Mouse (Mus musculus): ENCODE measurements around the gene Efcc1. TPM values are rescaled to one million over a fixed set of nuclear protein-coding genes. Genes with fewer than 3 reads are reported as not detected.

Efcc1 gene
- polyA plus RNA-seq, 1 experiment from 2014 or later, result 1.3 TPM

- ATAC-seq (ENCODE audit: insufficient read depth, low FRiP score), result no peak
- H3K4me3 ChIP-seq (replicated peaks; ENCODE audit: low read length), result no peak overlapping the region
Observed at GRCm38 (mm10) chr6:87740496-87740895, 9.8 kb downstream of the Efcc1 start.

GRCm38 (mm10) chr6:87741978-87742377 is 11.3 kb downstream of the Efcc1 start:
- H3K4me3 ChIP-seq (replicated peaks; ENCODE audit: low read length), result no peak overlapping the region
- H3K9ac ChIP-seq (ENCODE audit: low read length), result no peak overlapping the region
- H3K27ac ChIP-seq (ENCODE audit: low read length), result no peak overlapping the region
- 84% methylated on average over 8 of the region's 8 CpGs for WGBS
- peaks cover 10% of the 10 kb centered on the region; the same call in 1 of the 2 replicates for H3K4me1 ChIP-seq (ENCODE audit: control insufficient read depth, insufficient read depth, low read length)
- no peaks in the 10 kb centered on the region for H3K9me3 ChIP-seq (replicated peaks; ENCODE audit: control insufficient read depth, low read length)
- no peak for ATAC-seq (ENCODE audit: insufficient read depth, low FRiP score)
- H3K27me3 ChIP-seq (ENCODE audit: control insufficient read depth, insufficient read depth, low read length), result no peaks in the 10 kb centered on the region
- no peaks in the 10 kb centered on the region for H3K36me3 ChIP-seq (ENCODE audit: control insufficient read depth, insufficient read depth, low read length)
- H3K4me2 ChIP-seq (ENCODE audit: low read depth, low read length), result no peak overlapping the region

More at GRCm38 (mm10) chr6:87740496-87740895, 9.8 kb downstream of the Efcc1 start:
- Histone ChIP-seq H3K4me2 (ENCODE audit: low read depth, low read length) (no peak overlapping the region), H3K27me3 (ENCODE audit: control insufficient read depth, insufficient read depth, low read length) (no peaks in the 10 kb centered on the region), H3K9ac (ENCODE audit: low read length) (no peak overlapping the region), H3K9me3 (replicated peaks; ENCODE audit: control insufficient read depth, low read length) (no peaks in the 10 kb centered on the region), H3K27ac (ENCODE audit: low read length) (no peak overlapping the region), H3K4me1 (ENCODE audit: control insufficient read depth, insufficient read depth, low read length) (0 out of 2 replicates have a peak, but pooled peaks cover 4% of the 10 kb centered on the region), H3K36me3 (ENCODE audit: control insufficient read depth, insufficient read depth, low read length) (no peaks in the 10 kb centered on the region)

GRCm38 (mm10) chr6:87742804-87743203 is 12.1 kb downstream of the Efcc1 start:
- no peak overlapping the region for H3K27ac ChIP-seq (ENCODE audit: low read length)
- H3K27me3 ChIP-seq (ENCODE audit: control insufficient read depth, insufficient read depth, low read length), result no peaks in the 10 kb centered on the region
- H3K4me2 ChIP-seq (ENCODE audit: low read depth, low read length), result no peak overlapping the region
- ATAC-seq (ENCODE audit: insufficient read depth, low FRiP score), result no peak
- peaks cover 14% of the 10 kb centered on the region; the same call in 1 of the 2 replicates for H3K4me1 ChIP-seq (ENCODE audit: control insufficient read depth, insufficient read depth, low read length)
- H3K9ac ChIP-seq (ENCODE audit: low read length), result no peak overlapping the region
- H3K4me3 ChIP-seq (replicated peaks; ENCODE audit: low read length), result no peak overlapping the region
- 77% methylated on average over 5 of the region's 5 CpGs for WGBS
- H3K9me3 ChIP-seq (replicated peaks; ENCODE audit: control insufficient read depth, low read length), result no peaks in the 10 kb centered on the region
- no peaks in the 10 kb centered on the region for H3K36me3 ChIP-seq (ENCODE audit: control insufficient read depth, insufficient read depth, low read length)

- WGBS, result 71% methylated on average over 5 of the region's 5 CpGs
- no peak overlapping the region for H3K27ac ChIP-seq (ENCODE audit: low read length)
- no peak for ATAC-seq (ENCODE audit: insufficient read depth, low FRiP score)
Observed at GRCm38 (mm10) chr6:87743281-87743680, 12.6 kb downstream of the Efcc1 start.

GRCm38 (mm10) chr6:87744632-87745031 is 14.0 kb downstream of the Efcc1 start:
- Histone ChIP-seq H3K9ac (ENCODE audit: low read length) (no peak overlapping the region), H3K27ac (ENCODE audit: low read length) (no peak overlapping the region), H3K4me2 (ENCODE audit: low read depth, low read length) (no peak overlapping the region), H3K9me3 (replicated peaks; ENCODE audit: control insufficient read depth, low read length) (no peaks in the 10 kb centered on the region), H3K4me1 (ENCODE audit: control insufficient read depth, insufficient read depth, low read length) (peaks cover 10% of the 10 kb centered on the region; the same call in 1 of the 2 replicates), H3K27me3 (ENCODE audit: control insufficient read depth, insufficient read depth, low read length) (no peaks in the 10 kb centered on the region), H3K4me3 (replicated peaks; ENCODE audit: low read length) (no peak overlapping the region), H3K36me3 (ENCODE audit: control insufficient read depth, insufficient read depth, low read length) (no peaks in the 10 kb centered on the region)
- 80% methylated on average over 3 of the region's 3 CpGs for WGBS
- no peak for ATAC-seq (ENCODE audit: insufficient read depth, low FRiP score)

More at GRCm38 (mm10) chr6:87743281-87743680, 12.6 kb downstream of the Efcc1 start:
- Histone ChIP-seq H3K4me2 (ENCODE audit: low read depth, low read length) (no peak overlapping the region), H3K4me1 (ENCODE audit: control insufficient read depth, insufficient read depth, low read length) (peaks cover 10% of the 10 kb centered on the region; the same call in 1 of the 2 replicates), H3K36me3 (ENCODE audit: control insufficient read depth, insufficient read depth, low read length) (no peaks in the 10 kb centered on the region), H3K27me3 (ENCODE audit: control insufficient read depth, insufficient read depth, low read length) (no peaks in the 10 kb centered on the region), H3K4me3 (replicated peaks; ENCODE audit: low read length) (no peak overlapping the region), H3K9ac (ENCODE audit: low read length) (no peak overlapping the region), H3K9me3 (replicated peaks; ENCODE audit: control insufficient read depth, low read length) (no peaks in the 10 kb centered on the region)

- Histone ChIP-seq H3K9ac (ENCODE audit: low read length) (no peak overlapping the region), H3K4me3 (replicated peaks; ENCODE audit: low read length) (no peak overlapping the region), H3K9me3 (replicated peaks; ENCODE audit: control insufficient read depth, low read length) (no peaks in the 10 kb centered on the region), H3K27ac (ENCODE audit: low read length) (no peak overlapping the region), H3K27me3 (ENCODE audit: control insufficient read depth, insufficient read depth, low read length) (no peaks in the 10 kb centered on the region), H3K4me2 (ENCODE audit: low read depth, low read length) (no peak overlapping the region), H3K36me3 (ENCODE audit: control insufficient read depth, insufficient read depth, low read length) (no peaks in the 10 kb centered on the region), H3K4me1 (ENCODE audit: control insufficient read depth, insufficient read depth, low read length) (peaks cover 10% of the 10 kb centered on the region; the same call in 1 of the 2 replicates)
- 28% methylated on average over 1 of the region's 1 CpGs for WGBS
- ATAC-seq (ENCODE audit: insufficient read depth, low FRiP score), result no peak
Observed at GRCm38 (mm10) chr6:87745301-87745700, 14.6 kb downstream of the Efcc1 start.

GRCm38 (mm10) chr6:87746059-87746458 is 15.4 kb downstream of the Efcc1 start:
- H3K4me3 ChIP-seq (replicated peaks; ENCODE audit: low read length), result no peak overlapping the region
- peaks cover 10% of the 10 kb centered on the region; the same call in 1 of the 2 replicates for H3K4me1 ChIP-seq (ENCODE audit: control insufficient read depth, insufficient read depth, low read length)
- H3K27ac ChIP-seq (ENCODE audit: low read length), result 0 out of 2 replicates have a peak overlapping the region, but pooled peaks have one; percentile 1
- no peak overlapping the region for H3K4me2 ChIP-seq (ENCODE audit: low read depth, low read length)
- no peaks in the 10 kb centered on the region for H3K27me3 ChIP-seq (ENCODE audit: control insufficient read depth, insufficient read depth, low read length)
- no peak overlapping the region for H3K9ac ChIP-seq (ENCODE audit: low read length)
- no peak for ATAC-seq (ENCODE audit: insufficient read depth, low FRiP score)
- no peaks in the 10 kb centered on the region for H3K36me3 ChIP-seq (ENCODE audit: control insufficient read depth, insufficient read depth, low read length)
- 46% methylated on average over 3 of the region's 3 CpGs for WGBS
- H3K9me3 ChIP-seq (replicated peaks; ENCODE audit: control insufficient read depth, low read length), result no peaks in the 10 kb centered on the region

GRCm38 (mm10) chr6:87746849-87747248 is 16.2 kb downstream of the Efcc1 start:
- no peaks in the 10 kb centered on the region for H3K9me3 ChIP-seq (replicated peaks; ENCODE audit: control insufficient read depth, low read length)
- 56% methylated on average over 2 of the region's 2 CpGs for WGBS
- H3K36me3 ChIP-seq (ENCODE audit: control insufficient read depth, insufficient read depth, low read length), result no peaks in the 10 kb centered on the region
- peak; percentile 76; the same call in 1 of the 2 replicates for ATAC-seq (ENCODE audit: insufficient read depth, low FRiP score)
- H3K4me1 ChIP-seq (ENCODE audit: control insufficient read depth, insufficient read depth, low read length), result peaks cover 10% of the 10 kb centered on the region; the same call in 1 of the 2 replicates
- H3K4me2 ChIP-seq (ENCODE audit: low read depth, low read length), result no peak overlapping the region
- H3K9ac ChIP-seq (ENCODE audit: low read length), result no peak overlapping the region
- H3K4me3 ChIP-seq (replicated peaks; ENCODE audit: low read length), result no peak overlapping the region
- peak overlapping the region; percentile 47; the same call in 1 of the 2 replicates for H3K27ac ChIP-seq (ENCODE audit: low read length)
- no peaks in the 10 kb centered on the region for H3K27me3 ChIP-seq (ENCODE audit: control insufficient read depth, insufficient read depth, low read length)

- Histone ChIP-seq H3K4me2 (ENCODE audit: low read depth, low read length) (no peak overlapping the region), H3K27me3 (ENCODE audit: control insufficient read depth, insufficient read depth, low read length) (no peaks in the 10 kb centered on the region), H3K9me3 (replicated peaks; ENCODE audit: control insufficient read depth, low read length) (no peaks in the 10 kb centered on the region), H3K9ac (ENCODE audit: low read length) (no peak overlapping the region), H3K27ac (ENCODE audit: low read length) (no peak overlapping the region), H3K4me3 (replicated peaks; ENCODE audit: low read length) (no peak overlapping the region), H3K4me1 (ENCODE audit: control insufficient read depth, insufficient read depth, low read length) (peaks cover 10% of the 10 kb centered on the region; the same call in 1 of the 2 replicates), H3K36me3 (ENCODE audit: control insufficient read depth, insufficient read depth, low read length) (no peaks in the 10 kb centered on the region)
- WGBS, result 79% methylated on average over 2 of the region's 2 CpGs
- no peak for ATAC-seq (ENCODE audit: insufficient read depth, low FRiP score)
Observed at GRCm38 (mm10) chr6:87748078-87748477, 17.4 kb downstream of the Efcc1 start.

All from stomach, embryonic 16.5 days (tissue).